Mouse (Mus musculus) heart, adult 2 months (tissue): Measurements from ENCODE around the gene Kxd1. TPM values are rescaled to one million over a fixed set of nuclear protein-coding genes. Genes with fewer than 3 reads are reported as not detected.

Source experiments
- DNase-seq, 2 experiments: peaks; one replicate each; pipeline ENCODE4 v3.0.0; 2021
- H3K27ac ChIP-seq: fragments of 200-600 bp; 2 replicates; pipeline ENCODE4 v1.8.1; 2022
- H3K27me3 ChIP-seq: fragments of 200-500 bp; 2 replicates; pipeline ENCODE4 v1.6.1; 2012; ENCODE audit warnings: mild to moderate bottlenecking, low read length, inconsistent platforms, mixed read lengths; ENCODE audit not compliant: control insufficient read depth, insufficient read depth
- H3K36me3 ChIP-seq: fragments of 200-500 bp; 2 replicates; pipeline ENCODE4 v1.6.1; 2012; ENCODE audit warnings: low read length, inconsistent platforms; ENCODE audit not compliant: control insufficient read depth, insufficient read depth
- H3K4me1 ChIP-seq: fragments of 200-500 bp; 2 replicates; pipeline ENCODE4 v1.6.1; 2011; ENCODE audit warnings: low read length; ENCODE audit not compliant: control insufficient read depth, insufficient read depth
- H3K4me3 ChIP-seq: fragments of 200-600 bp; 2 replicates; pipeline ENCODE4 v1.8.1; 2022
- H3K79me2 ChIP-seq: fragments of 200-500 bp; replicated peaks from 2 replicates; pipeline ENCODE4 v1.6.1; 2012; ENCODE audit warnings: mild to moderate bottlenecking, inconsistent platforms, low read length, moderate library complexity, mixed read lengths; ENCODE audit not compliant: control insufficient read depth, insufficient read depth
- H3K9ac ChIP-seq: fragments of 200-500 bp; 2 replicates; pipeline ENCODE4 v1.6.1; 2012; ENCODE audit warnings: low read depth, mild to moderate bottlenecking, control low read depth, inconsistent platforms, low read length, mixed read lengths
- CTCF ChIP-seq: fragments of 200-600 bp; IDR thresholded peaks from 2 replicates; pipeline ENCODE4 v1.8.1; 2022; ENCODE audit warnings: antibody characterized with exemption, mild to moderate bottlenecking, moderate library complexity
- EP300 ChIP-seq: fragments of 200-500 bp; IDR thresholded peaks from 2 replicates; pipeline ENCODE4 v1.6.1; 2011; ENCODE audit warnings: low read depth, low read length, control low read depth; ENCODE audit not compliant: insufficient read depth
- POLR2A ChIP-seq: fragments of 200-500 bp; IDR thresholded peaks from 2 replicates; pipeline ENCODE4 v1.6.1; 2011; ENCODE audit warnings: mild to moderate bottlenecking, low read depth, low read length, control low read depth; ENCODE audit not compliant: insufficient read depth
- WGBS: fragments of 180-500 bp; shearing (Covaris S2); methylation state at CpG from one replicate; pipeline ENCODE4 v1.1.7; 2018; 5-methylcytosine and 5-hydroxymethylcytosine counted together
- intact Hi-C: fragments of 180-260 bp; cut with DNase I; formaldehyde crosslinking; loops from one replicate; pipeline ENCODE4 v1.15.1; 2025
- polyA plus RNA-seq: library from polyadenylated mRNA; depleted of rRNA; stranded (reverse); fragments of >200 nt; gene quantifications from 2 replicates; pipeline ENCODE4 v1.2.3, GENCODE M21; 2012
- total RNA-seq, 2 experiments: library from RNA; stranded (reverse); gene quantifications; 2 replicates each; pipeline ENCODE4 v1.2.3; 2021

Gene Kxd1
- total and polyA plus RNA-seq, 3 experiments, result 80.4 to 121 (median 99.4) TPM

DNA sequence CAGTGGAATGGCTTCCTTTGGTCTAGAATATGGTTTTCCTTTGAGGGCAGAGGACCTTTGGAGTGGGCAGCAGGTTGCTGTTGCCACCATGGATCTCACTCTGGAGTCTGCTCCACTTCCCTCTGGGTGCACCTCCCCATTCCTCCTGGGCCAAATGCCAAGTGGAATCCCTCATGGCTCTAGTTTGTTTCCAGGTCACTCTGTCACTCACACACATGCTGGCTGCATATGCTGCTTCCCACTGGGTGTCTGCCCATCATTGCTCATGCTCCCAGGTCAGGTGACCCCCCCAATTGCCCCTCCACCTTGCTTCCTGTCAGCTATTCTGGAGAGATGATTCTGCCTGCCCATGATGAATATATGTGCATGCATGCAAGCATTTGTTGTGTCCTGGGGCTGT is 26.0 kb upstream of the Kxd1 start:
- Histone ChIP-seq H3K36me3 (no peaks in the 10 kb centered on the region; the same call in 1 of the 2 replicates), H3K9ac (no peak overlapping the region), H3K4me1 (peaks cover 43% of the 10 kb centered on the region), H3K79me2 (peaks cover 1% of the 10 kb centered on the region), H3K27ac (peak overlapping the region; percentile 61), H3K4me3 (no peak overlapping the region), H3K27me3 (no peaks in the 10 kb centered on the region)
- TF ChIP-seq EP300 (peak; percentile 64; the same call in 1 of the 2 replicates), POLR2A (no peak), CTCF (no peak)
- DNase-seq, result peak; percentile 69 to 81
- intact Hi-C loops, result no loop called here

- intact Hi-C loops, result no loop called here
These were observed 25.1 kb upstream of the Kxd1 start for GRCm38 (mm10) chr8:70552836-70553235.

DNA sequence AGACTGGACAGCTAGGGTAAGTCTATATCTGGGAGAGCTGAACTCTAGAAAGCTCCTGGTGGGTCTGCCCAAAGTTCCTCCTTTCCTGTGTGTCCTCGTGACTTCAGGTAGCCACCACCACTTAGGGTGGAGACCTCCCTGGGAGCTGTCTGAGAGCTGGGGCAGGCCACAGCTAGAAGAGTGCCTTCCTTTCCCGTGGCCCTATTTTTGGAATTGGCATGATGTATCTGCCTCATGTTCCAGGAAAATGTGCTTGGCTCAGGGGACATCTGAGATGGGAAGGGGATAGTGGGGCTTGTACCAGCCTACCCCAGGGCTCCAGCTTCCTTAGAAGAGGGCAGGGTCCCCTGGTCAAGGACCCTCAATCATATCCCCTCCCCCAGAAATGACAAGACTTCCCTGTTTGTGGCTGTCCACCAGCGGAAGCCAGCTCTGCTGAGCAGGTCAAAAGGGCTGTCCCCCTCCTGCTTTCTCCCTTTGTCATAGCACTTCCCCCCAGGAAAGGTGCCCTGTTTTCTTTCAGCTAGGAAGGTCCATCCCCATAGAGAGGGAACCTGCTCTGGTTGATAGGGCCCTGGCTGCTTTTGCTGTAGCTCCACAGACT is 23.9 kb upstream of the Kxd1 start:
- no peak for TF ChIP-seq POLR2A
- 0 out of 2 replicates have a peak, but pooled peaks have one; percentile 19 for TF ChIP-seq EP300
- TF ChIP-seq CTCF, result no peak
- DNase-seq, result peak; percentile 58 to 60
- no peaks in the 10 kb centered on the region for H3K27me3 ChIP-seq
- peaks cover 1% of the 10 kb centered on the region; the same call in 1 of the 2 replicates for H3K79me2 ChIP-seq
- H3K4me3 ChIP-seq, result no peak overlapping the region
- 7% methylated on average over 3 of the region's 3 CpGs for WGBS
- H3K4me1 ChIP-seq, result peaks cover 44% of the 10 kb centered on the region
- peak overlapping the region; percentile 85 for H3K27ac ChIP-seq
- intact Hi-C loops, result no loop called here
- H3K9ac ChIP-seq, result no peak overlapping the region
- H3K36me3 ChIP-seq, result no peaks in the 10 kb centered on the region; the same call in 1 of the 2 replicates

More at GRCm38 (mm10) chr8:70552836-70553235, 25.1 kb upstream of the Kxd1 start:
- Histone ChIP-seq H3K9ac (no peak overlapping the region), H3K79me2 (peaks cover 1% of the 10 kb centered on the region; the same call in 1 of the 2 replicates), H3K27ac (peak overlapping the region; percentile 85), H3K27me3 (no peaks in the 10 kb centered on the region), H3K36me3 (no peaks in the 10 kb centered on the region; the same call in 1 of the 2 replicates), H3K4me1 (peaks cover 43% of the 10 kb centered on the region), H3K4me3 (no peak overlapping the region)
- TF ChIP-seq EP300 (peak; percentile 24; the same call in 1 of the 2 replicates), POLR2A (no peak)
- peak in 1 of 2 experiments; percentile 47 for DNase-seq
- WGBS, result 7% methylated on average over 1 of the region's 1 CpGs

- WGBS, result 81% methylated on average over 10 of the region's 10 CpGs
- no peaks in the 10 kb centered on the region; the same call in 1 of the 2 replicates for H3K36me3 ChIP-seq
- DNase-seq, result no peak
- intact Hi-C loops, result loop anchor here (10.0 kb wide), 1 partner anchor 45 kb away; the partner anchor contains the start of gene Isyna1
- H3K9ac ChIP-seq, result no peak overlapping the region
- H3K79me2 ChIP-seq, result peaks cover 1% of the 10 kb centered on the region; the same call in 1 of the 2 replicates
- no peaks in the 10 kb centered on the region for H3K27me3 ChIP-seq
- H3K4me1 ChIP-seq, result peaks cover 46% of the 10 kb centered on the region
- H3K4me3 ChIP-seq, result no peak overlapping the region
- no peak overlapping the region for H3K27ac ChIP-seq
- no peak for TF ChIP-seq EP300
- TF ChIP-seq CTCF, result peak; percentile 24
- no peak for TF ChIP-seq POLR2A
These were observed 21.8 kb upstream of the Kxd1 start for GRCm38 (mm10) chr8:70549412-70550184.

DNA sequence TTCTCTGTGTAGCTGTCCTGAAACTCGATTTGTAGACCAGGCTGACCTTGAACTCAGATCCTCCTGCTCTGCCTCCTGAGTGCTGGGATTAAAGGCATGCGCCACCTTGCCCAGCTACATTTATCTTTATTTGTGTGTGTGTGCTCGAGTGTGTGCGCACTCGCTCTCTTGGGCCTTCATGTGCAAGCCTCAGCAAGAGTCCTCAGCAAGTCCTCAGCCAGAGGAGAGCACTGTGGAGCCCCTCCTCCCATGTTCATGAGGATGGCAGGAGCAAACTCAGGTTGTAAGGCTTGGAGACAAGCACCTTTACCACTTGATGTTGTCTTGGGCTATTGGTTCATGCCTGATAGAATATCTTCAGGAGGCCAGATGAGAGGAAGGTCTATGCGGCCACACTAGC is 20.0 kb upstream of the Kxd1 start:
- intact Hi-C loops, result loop anchor here (10.0 kb wide), 1 partner anchor 47 kb away; the partner anchor contains the start of gene Isyna1
- H3K27ac ChIP-seq, result peak overlapping the region; percentile 42; the same call in 1 of the 2 replicates
- no peak for DNase-seq

More for the DNA sequence above, 20.0 kb upstream of the Kxd1 start:
- WGBS, result 87% methylated on average over 6 of the region's 6 CpGs
- no peak overlapping the region for H3K4me3 ChIP-seq
- H3K79me2 ChIP-seq, result peaks cover 1% of the 10 kb centered on the region; the same call in 1 of the 2 replicates
- TF ChIP-seq POLR2A, result no peak
- no peak for TF ChIP-seq EP300
- no peaks in the 10 kb centered on the region for H3K27me3 ChIP-seq
- no peak overlapping the region for H3K9ac ChIP-seq
- H3K4me1 ChIP-seq, result peaks cover 44% of the 10 kb centered on the region
- H3K36me3 ChIP-seq, result no peaks in the 10 kb centered on the region; the same call in 1 of the 2 replicates
